Mouse (Mus musculus): ENCODE measurements around the gene Itga5. TPM values are rescaled to one million over a fixed set of nuclear protein-coding genes. Genes with fewer than 3 reads are reported as not detected.
A peak's percentile ranks its signal among the peaks of the same experiment; 100 is the strongest.

Itga5 gene
- polyA plus RNA-seq, 1 experiment from 2014 or later = 8.1 TPM

DNA sequence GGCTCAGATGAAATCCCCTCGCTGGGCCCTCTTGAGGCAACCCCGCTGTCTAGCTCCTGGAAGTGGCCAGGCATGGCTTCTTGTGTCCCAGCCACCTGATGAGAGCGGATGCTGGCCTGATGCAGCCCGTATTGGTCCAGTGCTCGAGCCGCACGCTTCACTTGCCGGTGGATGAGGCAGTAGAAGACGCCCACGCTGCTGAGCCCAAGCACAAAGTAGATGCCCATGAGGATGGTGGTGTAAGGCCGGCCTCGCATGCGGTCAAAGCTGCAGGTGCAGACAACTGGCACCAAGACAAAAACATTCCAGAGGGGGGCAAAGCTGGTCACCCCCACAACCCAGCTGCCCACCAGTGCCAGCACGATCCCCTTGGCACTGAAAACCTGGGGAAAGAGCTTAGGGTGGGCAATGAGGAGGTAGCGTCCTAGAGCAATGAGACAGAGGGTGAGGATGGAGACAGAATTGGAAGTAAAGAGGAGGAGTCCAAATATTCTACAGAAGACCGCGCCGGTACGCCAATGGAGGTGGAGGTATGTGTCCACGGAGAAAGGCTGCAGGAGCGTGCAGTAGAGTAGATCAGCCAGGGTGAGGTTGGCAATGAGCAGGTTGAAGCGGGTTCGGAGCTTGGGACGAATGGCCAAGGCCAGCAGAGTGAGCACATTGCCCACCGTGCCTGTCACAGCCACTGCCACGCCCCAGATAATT is 57.5 kb downstream of the Itga5 start:
- H3K9ac ChIP-seq = peak overlapping the region; percentile 45; the same call in 1 of the 2 replicates
- H3K27me3 ChIP-seq (ENCODE audit: control insufficient read depth, insufficient read depth, low read length) = no peaks in the 10 kb centered on the region
- no peak for ATAC-seq (ENCODE audit: low FRiP score)
- H3K27ac ChIP-seq = no peak overlapping the region
- H3K4me2 ChIP-seq (replicated peaks) = peak overlapping the region; percentile 6; the same call in 1 of the 2 replicates
- peaks cover 28% of the 10 kb centered on the region for H3K4me1 ChIP-seq (replicated peaks; ENCODE audit: control insufficient read depth, insufficient read depth, low read length)
- no peaks in the 10 kb centered on the region for H3K36me3 ChIP-seq (replicated peaks; ENCODE audit: control insufficient read depth, insufficient read depth)
- 61% methylated on average over 26 of the region's 26 CpGs for WGBS
- DNase-seq (ENCODE audit: low spot score) = no peak
- no peak overlapping the region for H3K4me3 ChIP-seq (replicated peaks; ENCODE audit: low read length)
- no peaks in the 10 kb centered on the region for H3K9me3 ChIP-seq (ENCODE audit: control insufficient read depth, low read length)

DNA sequence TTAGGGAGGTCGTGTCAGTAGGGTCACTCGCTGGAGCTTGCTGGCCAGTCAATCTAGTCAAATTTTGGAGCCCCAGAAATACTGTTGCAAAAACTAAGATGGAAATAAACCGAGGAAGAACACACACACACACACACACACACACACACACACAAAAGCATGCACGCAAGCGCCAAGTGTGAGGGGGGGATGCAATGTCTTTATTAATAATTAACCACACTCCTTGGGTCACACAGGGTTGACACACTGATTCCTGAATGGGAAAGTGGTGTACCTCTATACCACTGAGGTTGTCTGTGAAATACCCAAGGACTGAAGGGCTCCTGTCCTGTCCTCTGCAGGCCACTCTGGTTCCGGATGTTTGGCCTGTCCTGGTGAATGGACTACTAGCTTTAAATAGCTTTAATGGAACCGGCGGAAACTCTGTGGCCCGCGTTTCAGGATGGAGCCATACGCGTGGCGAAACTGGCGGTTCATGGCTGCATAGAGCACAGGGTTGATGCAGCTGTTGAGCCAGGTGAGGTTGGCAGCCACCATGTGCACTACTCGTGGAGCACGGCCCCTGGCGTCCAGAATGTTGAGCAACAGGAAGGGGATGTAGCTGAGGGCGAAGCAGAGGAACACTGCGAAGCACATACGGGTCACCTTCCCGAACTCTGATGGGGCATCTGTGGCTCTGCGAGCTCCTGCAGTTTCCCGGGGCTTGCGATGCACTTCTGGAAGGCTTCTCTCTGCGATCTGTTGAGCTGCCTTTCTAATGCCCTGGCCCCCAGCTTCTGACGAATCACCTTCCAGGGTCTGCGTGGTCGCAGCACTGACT is 58.3 kb downstream of the Itga5 start:
- Histone ChIP-seq H3K36me3 (replicated peaks; ENCODE audit: control insufficient read depth, insufficient read depth) (no peaks in the 10 kb centered on the region), H3K4me2 (replicated peaks) (peak overlapping the region; percentile 6; the same call in 1 of the 2 replicates), H3K27ac (no peak overlapping the region), H3K4me1 (replicated peaks; ENCODE audit: control insufficient read depth, insufficient read depth, low read length) (peaks cover 36% of the 10 kb centered on the region), H3K9ac (peak overlapping the region; percentile 45; the same call in 1 of the 2 replicates), H3K27me3 (ENCODE audit: control insufficient read depth, insufficient read depth, low read length) (no peaks in the 10 kb centered on the region), H3K4me3 (replicated peaks; ENCODE audit: low read length) (no peak overlapping the region), H3K9me3 (ENCODE audit: control insufficient read depth, low read length) (no peaks in the 10 kb centered on the region)
- ATAC-seq (ENCODE audit: low FRiP score) (no peak), DNase-seq (ENCODE audit: low spot score) (no peak)
- 44% methylated on average over 28 of the region's 28 CpGs for WGBS

DNA sequence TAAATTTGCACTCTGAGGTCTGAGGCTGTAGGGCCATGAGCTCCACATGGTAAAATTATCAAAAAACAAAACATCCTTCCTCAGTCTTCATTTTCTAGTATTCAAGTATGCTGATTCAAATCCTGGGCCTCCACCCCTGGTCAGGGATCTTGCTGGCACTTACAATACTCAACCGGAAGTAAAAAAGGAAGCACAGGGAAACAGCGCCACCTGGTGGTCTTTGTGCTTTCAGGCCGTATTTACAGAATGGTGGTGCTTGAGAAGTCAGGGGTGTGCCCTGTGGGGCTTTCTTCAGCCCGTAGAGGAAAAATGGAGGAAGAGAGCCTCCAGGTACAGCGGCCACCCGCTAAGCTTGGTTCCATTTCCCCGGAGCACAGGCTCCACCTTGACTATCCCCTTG is 59.4 kb downstream of the Itga5 start:
- Histone ChIP-seq H3K27me3 (ENCODE audit: control insufficient read depth, insufficient read depth, low read length) (no peaks in the 10 kb centered on the region), H3K9ac (no peak overlapping the region), H3K27ac (peak overlapping the region; percentile 98), H3K9me3 (ENCODE audit: control insufficient read depth, low read length) (no peaks in the 10 kb centered on the region), H3K36me3 (replicated peaks; ENCODE audit: control insufficient read depth, insufficient read depth) (no peaks in the 10 kb centered on the region), H3K4me2 (replicated peaks) (no peak overlapping the region), H3K4me1 (replicated peaks; ENCODE audit: control insufficient read depth, insufficient read depth, low read length) (peaks cover 47% of the 10 kb centered on the region), H3K4me3 (replicated peaks; ENCODE audit: low read length) (no peak overlapping the region)
- 1% methylated on average over 7 of the region's 7 CpGs for WGBS
- ATAC-seq (ENCODE audit: low FRiP score) (peak; percentile 12; the same call in 1 of the 2 replicates), DNase-seq (ENCODE audit: low spot score) (peak; percentile 97)

- peak overlapping the region; percentile 73 for H3K4me2 ChIP-seq (replicated peaks)
- ATAC-seq (ENCODE audit: low FRiP score) (no peak), DNase-seq (ENCODE audit: low spot score) (no peak)
- peak overlapping the region; percentile 28 for H3K4me3 ChIP-seq (replicated peaks; ENCODE audit: low read length)
- H3K27ac ChIP-seq = peak overlapping the region; percentile 98
- H3K9ac ChIP-seq = peak overlapping the region; percentile 70
- no peaks in the 10 kb centered on the region for H3K27me3 ChIP-seq (ENCODE audit: control insufficient read depth, insufficient read depth, low read length)
- H3K4me1 ChIP-seq (replicated peaks; ENCODE audit: control insufficient read depth, insufficient read depth, low read length) = peaks cover 58% of the 10 kb centered on the region
- no peaks in the 10 kb centered on the region for H3K9me3 ChIP-seq (ENCODE audit: control insufficient read depth, low read length)
- no peaks in the 10 kb centered on the region for H3K36me3 ChIP-seq (replicated peaks; ENCODE audit: control insufficient read depth, insufficient read depth)
- 31% methylated on average over 8 of the region's 8 CpGs for WGBS
These were observed 60.5 kb downstream of the Itga5 start for GRCm38 (mm10) chr15:103305792-103306645.

DNA sequence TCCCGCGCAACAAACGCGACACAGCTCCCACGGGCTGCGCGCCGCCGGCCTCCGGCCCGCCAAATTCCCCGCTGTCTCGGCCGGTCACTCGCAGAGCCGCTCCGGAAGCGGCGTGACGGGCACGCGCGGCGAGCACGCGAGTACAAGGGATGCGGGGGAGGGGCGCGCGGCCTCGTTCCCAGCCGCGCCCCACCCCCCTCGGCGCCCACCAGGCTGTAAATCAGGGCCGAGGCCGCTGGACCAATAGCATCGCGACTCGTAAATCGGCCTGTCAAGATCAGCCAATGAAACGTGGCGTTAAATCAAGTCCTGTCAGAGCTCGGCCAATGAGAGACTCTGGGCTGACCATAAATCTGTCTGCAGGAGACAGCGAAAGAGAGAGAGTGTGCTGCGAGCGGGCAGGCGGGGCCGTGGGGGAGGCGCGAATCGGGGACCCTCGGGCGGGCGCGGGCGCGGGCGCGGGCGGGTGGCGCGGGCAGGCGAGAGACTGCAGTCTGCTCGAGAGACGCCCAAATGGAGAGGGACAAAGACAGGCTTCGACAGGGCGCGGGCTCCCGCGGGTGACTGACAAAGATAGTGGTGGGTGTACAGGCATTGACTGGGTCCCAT is 61.4 kb downstream of the Itga5 start:
- under 1% methylated on average over 71 of the region's 71 CpGs for WGBS
- peak overlapping the region; percentile 70 for H3K9ac ChIP-seq
- DNase-seq (ENCODE audit: low spot score) = peak; percentile 97
- no peaks in the 10 kb centered on the region for H3K27me3 ChIP-seq (ENCODE audit: control insufficient read depth, insufficient read depth, low read length)
- H3K4me1 ChIP-seq (replicated peaks; ENCODE audit: control insufficient read depth, insufficient read depth, low read length) = peaks cover 67% of the 10 kb centered on the region
- peak; percentile 96 for ATAC-seq (ENCODE audit: low FRiP score)
- peak overlapping the region; percentile 98 for H3K27ac ChIP-seq
- H3K4me3 ChIP-seq (replicated peaks; ENCODE audit: low read length) = peak overlapping the region; percentile 33
- no peaks in the 10 kb centered on the region for H3K36me3 ChIP-seq (replicated peaks; ENCODE audit: control insufficient read depth, insufficient read depth)
- no peaks in the 10 kb centered on the region for H3K9me3 ChIP-seq (ENCODE audit: control insufficient read depth, low read length)
- H3K4me2 ChIP-seq (replicated peaks) = peak overlapping the region; percentile 73

DNA sequence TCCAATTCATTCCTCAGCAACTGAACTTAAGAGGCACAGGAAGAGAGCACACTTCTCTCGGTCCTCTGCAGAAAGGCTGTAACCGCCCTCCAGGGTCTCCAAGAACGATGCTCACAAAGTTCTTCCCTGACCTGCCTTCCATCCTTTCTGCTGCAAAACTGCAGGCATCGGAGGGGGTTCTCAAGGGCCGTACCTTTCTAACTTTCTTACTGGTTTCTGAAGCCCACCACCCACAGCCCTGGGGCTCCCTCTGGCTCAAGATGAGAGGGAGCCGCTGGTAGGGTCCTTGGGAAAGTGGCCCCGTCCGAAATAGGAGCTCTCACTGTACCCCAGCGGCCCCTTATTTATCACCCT is 62.0 kb downstream of the Itga5 start:
- peak overlapping the region; percentile 33 for H3K4me3 ChIP-seq (replicated peaks; ENCODE audit: low read length)
- H3K4me2 ChIP-seq (replicated peaks) = peak overlapping the region; percentile 73
- H3K27me3 ChIP-seq (ENCODE audit: control insufficient read depth, insufficient read depth, low read length) = no peaks in the 10 kb centered on the region
- WGBS = under 1% methylated on average over 9 of the region's 9 CpGs
- peak overlapping the region; percentile 98 for H3K27ac ChIP-seq
- no peaks in the 10 kb centered on the region for H3K36me3 ChIP-seq (replicated peaks; ENCODE audit: control insufficient read depth, insufficient read depth)
- ATAC-seq (ENCODE audit: low FRiP score) (no peak), DNase-seq (ENCODE audit: low spot score) (no peak)
- H3K4me1 ChIP-seq (replicated peaks; ENCODE audit: control insufficient read depth, insufficient read depth, low read length) = peaks cover 72% of the 10 kb centered on the region
- peak overlapping the region; percentile 68 for H3K9ac ChIP-seq
- H3K9me3 ChIP-seq (ENCODE audit: control insufficient read depth, low read length) = no peaks in the 10 kb centered on the region

DNA sequence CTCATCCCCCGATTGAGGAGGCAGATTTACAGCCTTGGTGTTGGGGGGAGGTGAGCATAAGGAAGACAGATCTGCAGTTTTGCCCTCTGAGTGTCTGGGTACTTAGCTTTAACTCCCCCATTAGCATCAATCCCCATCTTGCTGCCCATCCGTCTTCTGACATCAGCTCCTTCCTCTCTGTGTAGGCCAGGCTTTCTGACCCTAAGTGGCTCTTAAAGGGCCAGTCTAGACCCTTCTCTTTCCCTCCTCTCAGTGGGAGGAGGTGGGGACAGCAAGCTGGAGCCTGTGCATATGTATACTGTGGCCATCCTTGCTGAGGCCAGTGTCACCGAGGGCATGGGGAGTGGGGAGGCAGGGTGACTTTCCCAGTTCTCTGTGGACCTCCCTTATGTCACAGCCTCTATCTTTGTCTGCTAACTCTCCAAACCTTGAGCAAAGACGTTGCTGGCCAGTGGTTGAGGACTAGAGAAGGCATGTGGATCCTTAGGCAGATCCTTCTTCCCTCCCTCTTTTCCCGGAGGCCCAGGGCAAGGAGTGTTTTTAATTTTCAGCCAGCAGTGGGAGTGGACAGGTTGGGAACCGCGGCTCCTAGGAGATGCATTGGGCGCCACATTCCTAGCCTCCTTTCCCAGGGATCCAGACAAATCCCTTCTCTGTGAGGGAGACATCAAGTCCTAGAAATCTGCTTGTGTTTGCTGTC is 62.5 kb downstream of the Itga5 start:
- no peak for ATAC-seq (ENCODE audit: low FRiP score)
- H3K9me3 ChIP-seq (ENCODE audit: control insufficient read depth, low read length) = no peaks in the 10 kb centered on the region
- peak overlapping the region; percentile 98 for H3K27ac ChIP-seq
- 4% methylated on average over 8 of the region's 8 CpGs for WGBS
- H3K4me1 ChIP-seq (replicated peaks; ENCODE audit: control insufficient read depth, insufficient read depth, low read length) = peaks cover 77% of the 10 kb centered on the region
- no peaks in the 10 kb centered on the region for H3K36me3 ChIP-seq (replicated peaks; ENCODE audit: control insufficient read depth, insufficient read depth)
- no peaks in the 10 kb centered on the region for H3K27me3 ChIP-seq (ENCODE audit: control insufficient read depth, insufficient read depth, low read length)
- H3K4me2 ChIP-seq (replicated peaks) = peak overlapping the region; percentile 73
- H3K4me3 ChIP-seq (replicated peaks; ENCODE audit: low read length) = peak overlapping the region; percentile 33
- H3K9ac ChIP-seq = peak overlapping the region; percentile 68
- DNase-seq (ENCODE audit: low spot score) = no peak

- Histone ChIP-seq H3K27ac (peak overlapping the region; percentile 98), H3K4me1 (replicated peaks; ENCODE audit: control insufficient read depth, insufficient read depth, low read length) (peaks cover 86% of the 10 kb centered on the region), H3K9ac (peak overlapping the region; percentile 39; the same call in 1 of the 2 replicates), H3K9me3 (ENCODE audit: control insufficient read depth, low read length) (no peaks in the 10 kb centered on the region), H3K27me3 (ENCODE audit: control insufficient read depth, insufficient read depth, low read length) (no peaks in the 10 kb centered on the region), H3K4me3 (replicated peaks; ENCODE audit: low read length) (no peak overlapping the region), H3K36me3 (replicated peaks; ENCODE audit: control insufficient read depth, insufficient read depth) (no peaks in the 10 kb centered on the region; the same call in 1 of the 2 replicates), H3K4me2 (replicated peaks) (no peak overlapping the region)
- 36% methylated on average over 6 of the region's 6 CpGs for WGBS
- ATAC-seq (ENCODE audit: low FRiP score) (no peak), DNase-seq (ENCODE audit: low spot score) (no peak)
These were observed 64.1 kb downstream of the Itga5 start for GRCm38 (mm10) chr15:103302341-103303021.

Data from hindbrain, embryonic 14.5 days (tissue).